Mouse (Mus musculus) heart, adult 11 months (tissue): ENCODE measurements around the gene Hist1h2bl.
A peak's percentile ranks its signal among the peaks of the same experiment; 100 is the strongest.
"Not testable (repeated sequence)": the region's sequence is repeated elsewhere in the genome, so short reads cannot be mapped to it uniquely, and the experiment has no call there.

Experiments used
- DNase-seq: peaks from one replicate; pipeline ENCODE4 v3.0.0; 2022

Hist1h2bl gene

GRCm38 (mm10) chr13:21722373-21722925 lies 6.5 kb upstream of the Hist1h2bl start:
- no peak for DNase-seq

DNA sequence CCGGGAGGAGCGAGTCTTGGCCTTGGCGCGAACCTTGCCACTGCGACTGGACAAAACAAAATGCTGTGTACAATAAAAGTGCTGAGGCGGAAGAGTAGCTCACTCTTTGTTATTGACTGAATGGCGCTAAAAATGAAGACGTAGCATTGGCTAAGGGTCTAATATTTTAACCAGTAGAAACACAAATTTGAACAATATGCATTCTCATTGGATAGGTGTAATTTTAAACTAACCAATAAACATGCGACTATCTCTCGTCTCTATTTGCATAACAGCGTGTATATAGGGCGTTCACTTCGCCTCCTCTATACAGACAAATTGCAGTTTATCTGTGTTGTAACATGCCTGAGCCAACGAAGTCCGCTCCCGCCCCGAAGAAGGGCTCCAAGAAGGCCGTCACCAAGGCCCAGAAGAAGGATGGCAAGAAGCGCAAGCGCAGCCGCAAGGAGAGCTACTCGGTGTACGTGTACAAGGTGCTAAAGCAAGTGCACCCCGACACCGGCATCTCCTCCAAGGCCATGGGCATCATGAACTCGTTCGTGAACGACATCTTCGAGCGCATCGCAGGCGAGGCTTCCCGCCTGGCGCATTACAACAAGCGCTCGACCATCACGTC lies 5.9 kb upstream of the Hist1h2bl start, which contains the start of gene Hist1h2bm:
TSS of gene Hist1h2bm (plus strand) at position 288 of the 616 bp plus-strand sequence.
- peak; percentile 97 for DNase-seq

GRCm38 (mm10) chr13:21721107-21721756 lies 5.3 kb upstream of the Hist1h2bl start:
- DNase-seq: not testable (repeated sequence)

- DNase-seq: no peak
Observed at GRCm38 (mm10) chr13:21718381-21719080, 2.6 kb upstream of the Hist1h2bl start.

DNA sequence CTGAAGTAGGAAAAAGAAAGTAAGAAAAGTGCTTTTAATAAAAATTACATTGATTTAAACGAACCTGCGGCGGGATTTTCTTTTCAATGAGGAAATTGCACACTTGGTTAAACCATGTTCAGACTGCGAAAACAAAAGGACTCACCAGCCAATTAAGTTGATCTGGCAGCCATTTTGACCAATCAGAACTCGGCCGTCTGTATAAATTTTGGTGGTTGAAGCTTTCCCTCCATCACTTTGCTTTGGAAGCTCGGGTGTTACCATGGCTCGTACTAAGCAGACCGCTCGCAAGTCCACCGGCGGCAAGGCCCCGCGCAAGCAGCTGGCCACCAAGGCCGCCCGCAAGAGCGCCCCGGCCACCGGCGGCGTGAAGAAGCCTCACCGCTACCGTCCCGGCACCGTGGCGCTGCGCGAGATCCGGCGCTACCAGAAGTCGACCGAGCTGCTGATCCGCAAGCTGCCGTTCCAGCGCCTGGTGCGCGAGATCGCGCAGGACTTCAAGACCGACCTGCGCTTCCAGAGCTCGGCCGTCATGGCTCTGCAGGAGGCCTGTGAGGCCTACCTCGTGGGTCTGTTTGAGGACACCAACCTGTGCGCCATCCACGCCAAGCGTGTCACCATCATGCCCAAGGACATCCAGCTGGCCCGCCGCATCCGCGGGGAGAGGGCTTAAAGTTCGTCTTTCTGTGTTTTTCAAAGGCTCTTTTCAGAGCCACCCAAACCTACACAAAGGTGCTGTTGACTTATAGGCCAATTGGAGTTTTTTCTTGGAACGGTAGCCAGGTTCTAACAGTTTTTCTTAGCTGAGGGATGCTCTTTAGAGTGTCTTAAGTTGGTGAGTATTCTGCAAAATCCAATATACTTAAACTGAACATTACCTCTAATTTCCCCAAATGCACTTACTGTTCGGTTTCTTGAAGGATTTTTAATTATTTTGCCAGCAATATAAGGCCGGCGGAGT lies 1.7 kb upstream of the Hist1h2bl start, which contains the start of gene Hist1h3h:
TSS of gene Hist1h3h (plus strand) at position 263 of the 961 bp plus-strand sequence.
- peak; percentile 99 for DNase-seq

GRCm38 (mm10) chr13:21716540-21717391 lies 823 bp upstream of the Hist1h2bl start:
- DNase-seq: peak; percentile 93

GRCm38 (mm10) chr13:21715131-21715863 lies 646 bp downstream of the Hist1h2bl start:
- peak; percentile 90 for DNase-seq

DNA sequence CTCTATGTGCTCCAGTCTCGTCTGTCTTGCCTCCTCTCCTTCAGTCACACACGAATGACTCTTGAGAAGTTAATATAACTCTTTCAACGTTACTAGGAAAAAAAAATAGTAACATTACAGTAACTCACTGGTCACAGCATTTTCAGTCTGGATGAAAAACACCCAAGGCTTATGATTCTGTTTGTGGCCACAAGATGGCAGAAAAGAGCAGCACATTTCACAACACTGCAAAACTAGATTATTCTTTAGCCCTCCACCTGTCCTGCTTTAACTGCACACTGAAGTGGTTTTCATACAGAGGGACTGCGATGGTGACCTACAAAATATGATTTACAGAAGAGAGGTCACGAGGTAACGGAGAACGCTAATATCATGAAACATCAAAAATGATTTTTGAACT lies 1.2 kb downstream of the Hist1h2bl start:
- peak; percentile 91 for DNase-seq

DNA sequence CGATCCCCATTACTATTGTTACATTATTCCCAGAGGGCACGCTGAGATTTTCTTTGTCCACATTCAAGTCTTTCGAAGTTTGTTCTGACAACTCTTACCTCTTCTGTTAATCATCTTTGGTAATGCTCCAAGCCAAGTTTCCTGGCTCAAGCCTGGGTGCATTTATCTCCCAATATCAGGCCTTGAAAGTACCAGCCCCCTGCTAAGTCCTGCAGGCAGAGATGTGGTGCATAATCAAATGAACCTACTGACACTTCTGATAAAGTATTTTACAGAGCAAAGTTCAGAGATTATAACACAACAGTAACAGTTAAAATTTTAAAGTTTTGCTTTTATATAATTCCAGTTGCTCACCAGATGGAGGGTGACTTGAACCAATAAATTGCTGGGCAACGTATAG lies 4.2 kb downstream of the Hist1h2bl start:
- DNase-seq: no peak

DNA sequence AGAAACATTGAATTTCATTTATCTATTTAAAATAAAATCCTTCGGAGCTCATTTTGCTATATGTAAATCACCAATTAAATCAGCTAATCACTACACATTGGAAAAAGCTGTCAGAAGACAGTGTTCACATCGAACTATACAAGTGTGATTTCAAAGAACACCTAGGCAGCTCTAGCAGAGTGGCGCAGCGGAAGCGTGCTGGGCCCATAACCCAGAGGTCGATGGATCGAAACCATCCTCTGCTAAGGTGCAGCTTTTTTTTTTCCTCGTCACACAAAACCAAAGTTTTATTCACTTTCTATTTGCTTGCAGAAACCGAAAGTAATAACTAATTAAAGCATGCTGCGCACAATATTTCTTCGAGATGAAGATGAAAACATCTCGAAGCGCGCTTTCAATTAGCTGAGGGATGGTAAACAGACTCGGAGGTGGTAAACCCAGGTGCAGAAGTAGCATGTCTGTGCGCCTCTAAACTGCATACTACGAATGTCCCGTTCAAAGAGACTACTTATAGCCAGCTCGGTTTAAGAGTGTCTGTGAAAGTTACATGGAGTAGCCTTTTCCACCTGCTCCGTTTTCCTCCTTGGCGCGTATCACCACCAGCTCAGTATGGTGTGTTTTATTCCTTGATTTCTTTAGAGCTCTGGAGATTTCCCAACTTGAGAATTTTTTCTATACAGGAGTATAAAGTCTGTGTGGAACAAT lies 5.0 kb downstream of the Hist1h2bl start:
- DNase-seq: peak; percentile 93

GRCm38 (mm10) chr13:21710031-21710711 lies 5.8 kb downstream of the Hist1h2bl start:
- peak; percentile 98 for DNase-seq

GRCm38 (mm10) chr13:21706669-21707068 lies 9.3 kb downstream of the Hist1h2bl start:
- no peak for DNase-seq

DNA sequence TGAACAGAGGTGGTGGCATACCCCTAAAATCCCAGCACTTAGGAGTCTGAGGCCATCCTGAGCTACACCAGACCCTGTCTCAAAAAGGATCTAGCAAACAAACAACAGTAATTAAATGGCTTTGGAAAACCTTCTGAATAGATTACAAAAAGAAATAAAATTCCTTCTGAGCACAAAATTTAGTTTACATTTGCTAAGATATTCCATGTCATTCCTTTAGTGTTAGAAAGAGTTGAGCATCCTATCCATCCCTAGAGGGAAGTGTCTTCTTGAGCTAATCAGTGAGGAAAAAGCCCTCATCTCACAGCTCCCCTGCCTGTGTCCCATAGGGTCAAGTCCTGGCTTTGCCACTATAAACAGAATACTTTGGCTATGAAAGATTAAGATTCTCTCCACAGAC lies 18.1 kb downstream of the Hist1h2bl start, which contains the start of gene Olfr1359:
TSS of gene Olfr1359 (plus strand) at position 301 of the 400 bp plus-strand sequence.
- DNase-seq: no peak

DNA sequence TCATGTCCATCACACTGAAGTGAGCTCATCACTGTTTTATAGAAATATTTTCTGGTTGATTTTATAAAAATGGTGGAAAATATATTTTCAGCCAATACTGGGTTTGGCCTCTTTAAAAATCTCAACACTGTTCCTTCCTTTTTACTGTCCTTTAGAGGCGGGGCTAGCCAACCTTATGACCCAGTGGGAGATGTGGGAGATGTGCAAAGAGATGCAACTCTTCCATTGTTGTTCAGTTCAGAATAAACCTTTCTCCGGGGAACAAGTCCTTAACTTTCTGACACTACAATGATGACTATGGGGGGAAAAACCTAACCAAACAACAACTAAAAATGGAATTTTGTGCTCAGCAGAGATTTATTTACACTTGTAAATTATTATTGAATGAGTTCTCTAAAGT lies 38.6 kb downstream of the Hist1h2bl start, which contains the start of gene Olfr1360:
TSS of gene Olfr1360 (minus strand) at position 101 of the 400 bp plus-strand sequence.
- DNase-seq: no peak
